Mouse (Mus musculus): ENCODE measurements around the gene Krt33b.

Krt33b gene

DNA sequence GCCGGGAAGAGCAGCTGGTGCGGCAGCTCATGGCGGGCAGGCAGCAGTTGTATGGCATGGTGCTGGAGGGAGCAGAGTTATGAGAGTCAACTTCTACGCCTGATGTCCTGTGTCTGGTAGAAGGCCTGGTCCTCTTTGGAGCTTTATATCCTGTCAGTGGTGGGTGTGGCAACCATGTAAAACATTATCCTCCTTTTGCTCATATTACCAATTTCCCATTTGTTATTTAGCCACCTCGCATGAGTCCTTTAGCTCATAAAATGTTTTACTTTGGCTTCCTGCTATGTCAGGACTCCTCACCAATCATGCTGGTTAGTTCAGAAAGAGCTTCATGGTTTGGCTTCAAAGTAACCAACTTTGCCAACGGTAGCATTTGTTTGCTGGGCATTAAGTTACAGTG is at the start of gene Krt33b:
Krt33b (minus strand) TSS at position 101 of the 400 bp plus-strand sequence.
- H3K4me1 ChIP-seq (replicated peaks; ENCODE audit: low read depth, low read length), result no peaks in the 10 kb centered on the region
- no peaks in the 10 kb centered on the region for H3K27me3 ChIP-seq (ENCODE audit: insufficient read depth, low read length)
- H3K36me3 ChIP-seq (ENCODE audit: insufficient read depth, low read length), result no peaks in the 10 kb centered on the region
- H3K4me3 ChIP-seq (replicated peaks; ENCODE audit: low read length), result no peak within 1 kb of the TSS; the same call in 1 of the 2 replicates
- TF ChIP-seq CTCF (conservative IDR thresholded peaks at IDR 0.05; ENCODE audit: low read length) (no peak), POU5F1 (IDR thresholded peaks at IDR 0.05; ENCODE audit: borderline replicate concordance, low read length) (no peak), NANOG (IDR thresholded peaks at IDR 0.05; ENCODE audit: borderline replicate concordance, low read length) (no peak)
- H3K9me3 ChIP-seq (ENCODE audit: low read length), result no peaks in the 10 kb centered on the region

DNA sequence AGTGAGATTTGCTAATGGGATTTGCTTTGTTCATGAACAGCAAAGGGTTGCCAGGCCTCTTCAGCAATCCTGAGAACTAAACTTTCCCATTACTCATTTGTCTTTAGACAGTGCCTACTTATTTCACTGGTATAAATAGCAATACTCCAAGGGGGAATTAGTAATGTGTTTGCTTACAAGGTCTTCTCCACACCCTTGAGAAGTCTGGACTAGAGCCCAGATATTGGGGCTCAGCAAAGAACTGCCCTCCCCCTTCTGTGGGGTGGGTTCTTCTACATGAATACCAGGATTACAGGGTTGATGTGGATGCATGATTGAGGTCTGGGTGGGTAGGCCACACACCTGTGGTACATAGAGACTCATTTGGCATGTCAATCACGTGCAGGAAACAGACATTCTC is 44.2 kb upstream of the Krt33b start:
- TF ChIP-seq NANOG (IDR thresholded peaks at IDR 0.05; ENCODE audit: borderline replicate concordance, low read length) (no peak), CTCF (conservative IDR thresholded peaks at IDR 0.05; ENCODE audit: low read length) (no peak), POU5F1 (IDR thresholded peaks at IDR 0.05; ENCODE audit: borderline replicate concordance, low read length) (no peak)
- Histone ChIP-seq H3K27me3 (ENCODE audit: insufficient read depth, low read length) (no peaks in the 10 kb centered on the region), H3K4me1 (replicated peaks; ENCODE audit: low read depth, low read length) (no peaks in the 10 kb centered on the region), H3K36me3 (ENCODE audit: insufficient read depth, low read length) (no peaks in the 10 kb centered on the region), H3K9me3 (ENCODE audit: low read length) (no peaks in the 10 kb centered on the region), H3K4me3 (replicated peaks; ENCODE audit: low read length) (no peak overlapping the region)

DNA sequence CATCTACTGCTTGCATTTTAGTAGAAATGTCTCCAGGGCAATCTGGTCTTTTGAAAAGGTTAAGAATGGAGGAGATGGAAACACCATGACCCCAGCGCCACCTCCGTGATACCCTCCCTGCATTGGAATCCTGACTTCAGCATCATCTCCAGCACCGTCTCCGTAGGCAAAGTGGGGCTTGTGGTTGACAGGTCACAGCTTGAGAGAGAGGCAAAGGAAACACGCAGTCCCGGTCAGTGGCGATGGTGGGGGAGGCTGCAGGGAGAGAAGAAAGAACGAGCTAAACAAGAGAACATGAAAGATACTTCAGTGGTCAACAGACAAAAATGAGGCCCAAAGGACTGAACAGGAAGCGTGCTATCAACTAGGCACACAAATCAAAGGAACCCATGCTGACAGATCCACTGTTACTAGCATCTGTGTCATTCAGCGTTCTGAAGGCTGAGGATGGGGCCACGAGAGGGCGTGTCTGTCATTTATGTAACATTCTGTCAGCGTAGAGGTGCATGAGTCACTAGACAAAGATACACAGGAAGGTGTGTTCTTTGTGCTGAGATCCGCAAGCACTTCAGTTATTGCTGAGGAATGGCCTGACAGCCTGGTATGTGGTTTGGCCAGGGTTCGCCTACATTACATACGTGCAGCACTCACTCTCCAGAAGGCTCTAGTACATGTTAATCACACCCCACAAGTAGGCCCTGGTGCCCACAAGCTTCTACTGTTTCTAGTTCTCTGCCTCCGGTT is 37.8 kb upstream of the Krt33b start:
- Histone ChIP-seq H3K4me3 (replicated peaks; ENCODE audit: low read length) (no peak overlapping the region), H3K9me3 (ENCODE audit: low read length) (no peaks in the 10 kb centered on the region), H3K36me3 (ENCODE audit: insufficient read depth, low read length) (no peaks in the 10 kb centered on the region), H3K27me3 (ENCODE audit: insufficient read depth, low read length) (no peaks in the 10 kb centered on the region), H3K4me1 (replicated peaks; ENCODE audit: low read depth, low read length) (no peaks in the 10 kb centered on the region)
- TF ChIP-seq CTCF (conservative IDR thresholded peaks at IDR 0.05; ENCODE audit: low read length) (no peak), NANOG (IDR thresholded peaks at IDR 0.05; ENCODE audit: borderline replicate concordance, low read length) (no peak), POU5F1 (IDR thresholded peaks at IDR 0.05; ENCODE audit: borderline replicate concordance, low read length) (no peak)

DNA sequence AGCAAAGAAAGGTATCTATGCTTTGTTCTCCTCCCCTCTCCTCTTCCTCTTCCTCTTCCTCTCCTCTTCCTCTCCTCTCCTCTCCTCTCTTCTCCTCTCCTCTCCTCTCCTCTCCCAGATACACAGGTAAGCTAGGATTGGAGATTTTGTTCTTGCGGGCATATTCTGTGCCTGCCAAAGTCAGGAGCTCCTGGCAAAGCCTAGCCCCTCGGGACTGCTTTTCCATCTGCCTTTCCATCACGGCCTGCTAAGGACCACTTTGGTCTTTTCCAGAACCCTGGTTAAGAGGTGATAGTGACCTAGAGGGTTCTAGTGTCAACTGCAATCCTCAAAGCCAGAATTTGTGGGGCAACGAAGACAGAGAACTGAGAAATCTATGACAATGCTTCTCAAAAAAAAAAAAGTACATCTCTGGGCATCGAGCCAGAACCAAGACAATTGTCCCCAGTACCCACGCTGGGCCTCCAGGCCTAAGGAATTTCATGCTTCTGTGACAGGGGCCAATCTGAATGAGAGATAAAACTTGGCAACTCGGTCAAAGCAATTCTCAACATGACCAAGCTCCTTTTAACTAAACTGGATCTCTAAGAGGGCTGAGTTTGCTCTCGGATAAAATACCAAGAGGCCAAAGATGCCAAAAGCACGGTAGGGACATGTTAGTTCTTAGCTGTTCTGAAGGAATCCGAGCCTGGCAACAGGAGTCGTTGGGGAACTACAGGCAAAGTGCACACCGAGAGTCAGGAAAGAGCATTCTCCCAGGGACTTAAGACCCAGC is 36.8 kb upstream of the Krt33b start:
- Histone ChIP-seq H3K4me3 (replicated peaks; ENCODE audit: low read length) (no peak overlapping the region), H3K4me1 (replicated peaks; ENCODE audit: low read depth, low read length) (no peaks in the 10 kb centered on the region), H3K36me3 (ENCODE audit: insufficient read depth, low read length) (no peaks in the 10 kb centered on the region), H3K9me3 (ENCODE audit: low read length) (no peaks in the 10 kb centered on the region), H3K27me3 (ENCODE audit: insufficient read depth, low read length) (no peaks in the 10 kb centered on the region)
- TF ChIP-seq CTCF (conservative IDR thresholded peaks at IDR 0.05; ENCODE audit: low read length) (no peak), POU5F1 (IDR thresholded peaks at IDR 0.05; ENCODE audit: borderline replicate concordance, low read length) (no peak), NANOG (IDR thresholded peaks at IDR 0.05; ENCODE audit: borderline replicate concordance, low read length) (no peak)

DNA sequence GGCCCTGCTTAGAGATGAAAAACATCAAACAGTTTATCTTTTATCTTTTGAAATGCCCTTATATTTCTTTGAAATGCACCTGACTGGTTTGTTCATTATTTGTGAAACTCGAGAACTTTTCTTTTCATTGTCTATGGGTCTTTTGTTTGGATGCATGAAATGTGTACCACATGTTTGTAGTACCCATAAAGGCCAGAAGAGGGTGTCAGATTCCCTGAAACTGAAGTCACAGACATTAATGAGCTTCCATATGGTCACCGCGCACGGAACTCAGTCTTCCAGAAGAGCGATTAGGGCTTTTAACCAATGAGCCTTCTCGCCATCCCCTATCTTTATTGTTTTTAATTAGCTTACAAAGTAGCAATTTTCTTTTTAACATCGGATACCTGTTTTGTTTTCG is 29.2 kb upstream of the Krt33b start:
- Histone ChIP-seq H3K4me3 (replicated peaks; ENCODE audit: low read length) (no peak overlapping the region), H3K27me3 (ENCODE audit: insufficient read depth, low read length) (peaks cover 7% of the 10 kb centered on the region; the same call in 1 of the 2 replicates), H3K36me3 (ENCODE audit: insufficient read depth, low read length) (no peaks in the 10 kb centered on the region), H3K9me3 (ENCODE audit: low read length) (no peaks in the 10 kb centered on the region), H3K4me1 (replicated peaks; ENCODE audit: low read depth, low read length) (no peaks in the 10 kb centered on the region)
- TF ChIP-seq CTCF (conservative IDR thresholded peaks at IDR 0.05; ENCODE audit: low read length) (peak; percentile 69), NANOG (IDR thresholded peaks at IDR 0.05; ENCODE audit: borderline replicate concordance, low read length) (no peak), POU5F1 (IDR thresholded peaks at IDR 0.05; ENCODE audit: borderline replicate concordance, low read length) (no peak)

DNA sequence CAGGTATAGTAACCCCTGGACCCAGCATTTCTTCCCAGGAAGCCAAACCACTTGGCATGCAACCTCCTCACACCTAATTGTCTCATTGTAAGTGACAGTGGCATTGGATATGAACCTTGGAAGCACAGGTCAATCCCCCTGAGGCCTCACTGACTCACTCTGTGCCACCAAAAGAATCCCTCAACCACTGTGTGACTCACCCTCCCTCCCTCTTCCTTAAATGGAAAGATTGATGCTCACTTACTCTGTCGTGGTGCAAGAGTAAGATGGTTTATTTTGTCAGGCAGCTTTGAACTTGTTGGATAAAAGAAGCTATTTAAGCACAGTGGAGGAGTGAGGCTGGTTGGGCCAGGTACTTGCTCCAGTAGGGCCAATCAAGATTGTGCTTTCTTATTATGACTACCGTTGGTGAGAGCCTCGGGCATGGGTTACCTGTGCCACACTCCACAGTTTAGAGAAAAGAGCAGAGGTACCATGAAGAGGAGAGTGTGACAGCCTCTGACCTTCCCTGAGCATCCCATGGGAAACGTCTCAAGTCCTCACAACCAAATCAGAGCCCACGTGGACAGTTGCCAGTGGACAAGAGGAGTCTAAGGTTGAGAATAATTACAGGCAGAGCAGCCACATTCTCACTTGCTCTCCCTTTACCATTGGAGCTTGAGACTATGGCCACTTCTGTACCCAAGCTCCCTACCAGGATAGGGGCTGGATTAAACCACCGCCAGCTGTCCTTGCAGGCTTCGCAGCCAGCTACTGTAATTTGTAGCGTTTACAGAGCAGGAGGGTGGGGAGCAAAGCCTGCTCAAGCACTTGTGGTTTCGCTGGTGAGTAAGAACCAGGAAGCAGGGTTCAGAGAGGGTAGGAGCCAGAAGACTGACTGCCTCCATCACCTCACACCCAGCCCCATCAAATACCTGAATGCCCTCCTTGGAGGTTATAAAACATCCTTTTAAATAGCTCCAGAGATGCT is 26.3 kb upstream of the Krt33b start:
- TF ChIP-seq POU5F1 (IDR thresholded peaks at IDR 0.05; ENCODE audit: borderline replicate concordance, low read length) (no peak), CTCF (conservative IDR thresholded peaks at IDR 0.05; ENCODE audit: low read length) (no peak), NANOG (IDR thresholded peaks at IDR 0.05; ENCODE audit: borderline replicate concordance, low read length) (no peak)
- peaks cover 7% of the 10 kb centered on the region; the same call in 1 of the 2 replicates for H3K27me3 ChIP-seq (ENCODE audit: insufficient read depth, low read length)
- H3K4me3 ChIP-seq (replicated peaks; ENCODE audit: low read length), result no peak overlapping the region
- H3K36me3 ChIP-seq (ENCODE audit: insufficient read depth, low read length), result no peaks in the 10 kb centered on the region
- H3K4me1 ChIP-seq (replicated peaks; ENCODE audit: low read depth, low read length), result no peaks in the 10 kb centered on the region
- peaks cover 9% of the 10 kb centered on the region; the same call in 1 of the 2 replicates for H3K9me3 ChIP-seq (ENCODE audit: low read length)

DNA sequence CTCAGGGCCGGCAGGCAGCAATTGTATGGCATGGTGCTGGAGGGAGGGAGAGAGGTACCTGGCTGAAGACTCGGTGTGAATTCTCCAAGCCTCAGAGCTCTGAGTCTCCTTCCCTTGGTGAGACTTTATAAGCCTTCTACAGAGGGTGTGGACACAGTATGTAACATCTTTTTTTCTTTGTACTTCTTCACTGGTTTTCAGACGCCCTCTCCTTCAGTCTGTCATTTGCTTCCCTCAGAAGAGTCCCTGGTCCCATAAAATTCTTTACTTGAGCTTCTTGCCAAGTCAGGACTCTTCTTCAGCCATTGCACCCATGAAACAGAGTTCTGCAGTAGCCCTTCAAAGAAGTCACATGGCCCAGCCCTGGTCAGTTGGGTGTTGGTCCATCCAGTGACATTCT is 20.8 kb upstream of the Krt33b start, which contains the start of gene Krt31:
Krt31 (minus strand) TSS at position 101 of the 400 bp plus-strand sequence.
- Histone ChIP-seq H3K4me1 (replicated peaks; ENCODE audit: low read depth, low read length) (no peaks in the 10 kb centered on the region), H3K9me3 (ENCODE audit: low read length) (peaks cover 9% of the 10 kb centered on the region; the same call in 1 of the 2 replicates), H3K27me3 (ENCODE audit: insufficient read depth, low read length) (peaks cover 2% of the 10 kb centered on the region; the same call in 1 of the 2 replicates), H3K4me3 (replicated peaks; ENCODE audit: low read length) (no peak within 1 kb of the TSS), H3K36me3 (ENCODE audit: insufficient read depth, low read length) (no peaks in the 10 kb centered on the region)
- TF ChIP-seq POU5F1 (IDR thresholded peaks at IDR 0.05; ENCODE audit: borderline replicate concordance, low read length) (no peak), CTCF (conservative IDR thresholded peaks at IDR 0.05; ENCODE audit: low read length) (no peak), NANOG (IDR thresholded peaks at IDR 0.05; ENCODE audit: borderline replicate concordance, low read length) (no peak)
